Mouse (Mus musculus) forelimb bud, embryonic 11.5 days (tissue): ENCODE measurements around the gene Bcat2.
"Not testable (repeated sequence)": the region's sequence is repeated elsewhere in the genome, so short reads cannot be mapped to it uniquely, and the experiment has no call there.

Experiments
- DNase-seq: peaks from one replicate; pipeline ENCODE4 v3.0.0-alpha.2; 2012; ENCODE audit warnings: low read depth, low spot score

The Bcat2 gene

DNA sequence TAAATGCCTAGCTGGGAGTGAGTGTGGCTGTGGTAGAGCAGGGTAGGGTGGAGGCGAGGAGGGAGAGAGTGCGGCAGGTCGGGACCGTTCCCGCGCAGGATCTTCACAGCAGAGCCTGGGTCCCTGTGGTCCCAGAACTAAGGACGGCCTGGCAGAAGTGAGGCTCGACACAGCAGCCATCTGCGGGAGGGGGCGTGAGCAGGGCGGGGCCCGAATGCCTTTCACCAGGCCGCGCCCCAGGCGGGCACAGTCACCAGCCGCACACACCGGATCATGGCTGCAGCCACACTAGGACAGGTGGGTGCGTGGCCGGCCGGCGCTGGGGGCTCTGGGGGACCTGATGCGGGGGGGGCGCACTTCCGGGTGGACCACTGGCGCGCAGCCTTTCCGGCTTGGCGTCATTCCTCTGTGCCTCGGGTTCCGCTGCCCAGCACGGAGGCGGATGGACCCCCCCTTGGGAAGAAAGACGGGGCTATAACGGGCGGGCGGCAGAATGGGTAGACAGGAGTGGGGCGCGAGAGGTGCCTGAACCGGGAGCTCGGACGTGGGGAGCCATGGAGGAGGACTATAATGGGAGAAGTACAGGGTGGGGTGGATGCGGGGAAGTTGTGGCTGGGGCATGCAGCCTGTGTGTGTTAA is at the start of gene Bcat2:
Bcat2 (plus strand) TSS at position 51 of the 639 bp plus-strand sequence.
- DNase-seq = peak; percentile 63

DNA sequence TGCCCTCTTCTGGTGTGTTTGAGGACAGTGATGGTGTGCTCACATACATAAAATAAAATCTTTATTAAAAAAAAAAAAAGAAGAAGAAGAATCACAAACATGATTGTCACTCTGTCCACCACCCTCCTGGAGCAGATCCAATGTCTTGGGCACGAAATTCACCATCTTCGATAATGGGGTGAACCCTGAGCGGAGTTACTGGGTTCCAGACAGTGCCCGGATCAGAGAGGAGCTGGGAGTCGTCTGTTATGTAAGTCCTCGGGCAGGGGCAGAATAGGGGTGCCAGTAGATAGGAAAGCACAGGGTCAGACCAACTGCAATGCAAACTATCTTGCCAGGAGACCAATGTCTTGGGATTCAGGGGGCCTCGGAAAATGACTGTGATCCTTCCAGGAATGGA is 49.3 kb upstream of the Bcat2 start:
- no peak for DNase-seq

GRCm38 (mm10) chr7:45521728-45522184 is 48.2 kb upstream of the Bcat2 start:
- DNase-seq = peak; percentile 89

- DNase-seq = no peak
Observed at GRCm38 (mm10) chr7:45522194-45522752, 47.7 kb upstream of the Bcat2 start.

GRCm38 (mm10) chr7:45522957-45523676 is 46.8 kb upstream of the Bcat2 start:
- no peak for DNase-seq

DNA sequence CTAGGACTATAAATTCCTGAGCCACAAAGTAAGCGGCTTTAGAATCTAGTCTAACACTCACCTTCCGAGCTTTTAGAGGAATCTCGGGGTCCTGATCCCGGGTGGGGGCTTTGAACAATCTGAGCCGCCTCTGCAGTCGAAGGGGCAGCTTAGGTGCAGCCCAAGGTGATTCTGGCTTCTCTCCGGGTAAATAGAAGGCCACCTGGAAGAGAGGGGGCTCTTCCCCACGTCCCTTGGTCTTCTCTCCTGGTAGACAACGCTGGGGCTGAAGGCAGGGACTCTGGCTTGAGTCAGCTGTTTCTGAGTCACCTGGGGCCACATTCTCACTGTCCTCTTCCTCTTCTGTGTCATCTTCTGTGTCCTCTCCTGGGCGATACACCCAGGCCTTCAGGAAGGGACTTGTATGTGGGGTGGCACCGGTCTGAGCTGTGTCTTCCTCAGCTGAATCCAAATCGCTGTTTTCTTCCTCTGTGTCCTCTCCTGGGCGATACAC is 46.2 kb upstream of the Bcat2 start:
- no peak for DNase-seq

DNA sequence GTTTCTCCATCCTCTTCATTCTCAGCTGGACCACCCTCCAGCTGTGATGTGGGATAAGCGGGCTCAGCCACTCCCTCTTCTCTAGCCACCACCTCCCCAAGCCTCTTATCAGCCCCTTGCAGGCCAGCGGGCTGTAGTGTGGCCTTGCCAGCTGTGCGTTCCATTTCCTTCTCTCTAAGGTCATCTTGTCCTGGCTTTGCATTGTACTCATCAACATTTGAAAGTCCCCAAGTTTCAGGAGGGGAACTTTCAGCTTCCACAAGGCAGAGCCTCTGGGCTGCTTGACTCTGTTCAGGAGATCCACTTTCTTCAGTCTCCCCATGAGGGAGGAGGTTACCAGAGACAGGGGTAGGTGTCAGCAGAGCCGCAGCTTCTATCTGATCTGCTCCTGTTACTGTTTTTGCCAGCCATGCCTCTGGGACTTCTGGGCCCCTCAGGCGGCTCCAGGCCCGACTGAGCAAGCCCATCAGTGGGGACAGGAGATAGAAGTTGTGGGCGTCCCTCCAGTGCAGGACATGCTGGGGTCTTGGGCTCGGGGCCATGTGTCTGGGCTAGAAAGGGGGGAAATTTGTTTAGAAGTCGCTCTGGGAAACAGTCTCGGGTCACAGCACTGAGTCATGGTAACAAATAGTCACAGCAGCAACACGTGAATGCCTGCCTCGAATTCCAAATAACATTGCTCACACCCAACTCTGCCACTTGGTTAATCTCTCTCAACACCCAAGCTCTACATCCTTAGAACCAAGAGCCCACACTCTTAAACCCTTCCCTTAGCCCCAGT is 44.9 kb upstream of the Bcat2 start:
- DNase-seq = no peak

- DNase-seq = peak; percentile 97
Observed at GRCm38 (mm10) chr7:45525809-45526473, 44.0 kb upstream of the Bcat2 start, which contains the start of the genes Ppp1r15a and Plekha4. Ppp1r15a (minus strand) TSS chr7:45526268. Plekha4 (plus strand) TSS chr7:45526330.

GRCm38 (mm10) chr7:45526474-45527120 is 43.4 kb upstream of the Bcat2 start:
- DNase-seq = no peak

- not testable (repeated sequence) for DNase-seq
Observed at GRCm38 (mm10) chr7:45527169-45527568, 42.8 kb upstream of the Bcat2 start.

DNA sequence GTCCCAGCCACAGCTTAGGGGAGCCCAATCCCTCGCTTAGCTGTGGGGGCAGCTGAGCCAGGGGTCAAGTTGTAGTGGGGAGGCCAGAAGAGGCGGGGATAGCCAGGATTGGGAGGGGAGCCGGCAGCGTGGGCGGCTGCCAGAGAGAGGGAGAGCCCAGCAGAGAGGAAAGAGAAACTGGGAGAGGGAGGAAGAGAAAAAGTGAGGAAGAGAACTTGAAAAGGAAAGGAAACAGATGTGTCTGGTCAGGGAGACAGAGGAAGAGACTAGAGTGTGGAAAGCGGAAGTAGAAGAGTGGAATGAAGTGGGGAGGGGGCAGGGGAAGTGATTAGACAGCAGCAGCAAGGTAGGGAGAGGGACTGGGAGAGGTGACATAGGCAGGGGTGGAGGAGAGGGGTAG is 40.5 kb upstream of the Bcat2 start:
- DNase-seq = no peak

DNA sequence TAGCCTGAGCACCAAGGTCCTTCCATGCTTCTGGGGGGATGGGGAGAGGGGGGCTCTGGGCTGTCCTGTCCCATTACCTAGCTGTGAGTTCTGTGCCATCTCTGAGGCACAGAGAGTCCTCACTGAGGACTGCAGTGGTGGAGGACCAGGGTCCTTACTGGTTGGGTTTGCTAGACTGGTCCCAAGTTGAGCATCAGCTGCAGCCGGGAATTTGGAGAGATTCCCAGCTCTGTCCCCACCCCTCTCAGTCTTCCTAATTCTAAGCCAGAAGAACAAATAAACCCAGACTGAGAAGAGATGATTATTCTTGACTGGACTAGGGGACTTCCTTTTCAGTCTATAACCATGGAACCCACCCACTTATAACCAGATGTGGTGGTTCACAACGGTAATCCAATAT is 39.3 kb upstream of the Bcat2 start:
- DNase-seq = no peak

- no peak for DNase-seq
Observed at GRCm38 (mm10) chr7:45535676-45536075, 34.3 kb upstream of the Bcat2 start.

GRCm38 (mm10) chr7:45537602-45538001 is 32.4 kb upstream of the Bcat2 start:
- no peak for DNase-seq

DNA sequence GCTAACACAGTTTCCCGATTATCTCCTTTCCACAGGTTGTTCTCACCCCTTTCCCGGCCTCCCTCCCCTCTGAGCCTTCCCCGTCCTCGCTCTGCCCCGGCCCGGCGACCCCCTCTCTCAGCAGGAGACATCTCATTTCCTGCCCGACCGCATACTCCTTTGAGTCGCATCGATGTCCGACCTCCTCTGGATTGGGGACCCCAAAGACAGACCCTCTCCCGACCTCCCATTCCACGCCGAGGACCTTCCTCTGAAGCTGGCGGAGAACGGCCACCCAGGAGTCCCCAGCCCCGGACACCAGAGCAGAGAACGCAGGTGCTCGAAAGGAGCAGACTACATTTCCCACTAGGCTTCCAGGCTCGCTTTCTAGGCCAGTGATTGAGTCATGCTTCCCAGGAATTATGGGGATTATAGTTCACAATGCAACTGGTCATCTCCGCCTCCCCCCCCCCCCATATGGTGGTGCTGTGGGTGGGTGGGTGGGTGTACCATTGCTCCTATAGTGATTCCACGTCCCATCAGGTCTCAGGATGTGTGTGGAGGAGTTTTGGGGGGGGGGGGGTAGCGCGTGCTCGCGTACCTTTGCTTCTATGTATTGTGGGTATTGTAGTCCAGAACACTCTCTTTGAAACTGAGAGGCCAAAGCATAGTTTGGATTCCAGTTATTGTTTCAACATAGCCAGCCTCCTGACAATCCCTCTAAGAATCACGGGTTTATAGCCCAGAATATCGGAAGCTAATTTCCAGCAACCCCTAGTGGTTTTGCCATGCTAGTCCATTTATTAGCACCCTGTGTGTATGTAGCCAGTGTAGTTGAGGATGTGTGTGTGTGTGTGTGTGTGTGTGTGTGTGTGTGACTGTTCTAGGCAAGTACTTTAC is 31.6 kb upstream of the Bcat2 start:
- DNase-seq = peak; percentile 52

GRCm38 (mm10) chr7:45539095-45539494 is 30.9 kb upstream of the Bcat2 start:
- DNase-seq = no peak

- DNase-seq = no peak
Observed at GRCm38 (mm10) chr7:45540213-45540612, 29.7 kb upstream of the Bcat2 start.

- no peak for DNase-seq
Observed at GRCm38 (mm10) chr7:45544525-45544924, 25.4 kb upstream of the Bcat2 start.

DNA sequence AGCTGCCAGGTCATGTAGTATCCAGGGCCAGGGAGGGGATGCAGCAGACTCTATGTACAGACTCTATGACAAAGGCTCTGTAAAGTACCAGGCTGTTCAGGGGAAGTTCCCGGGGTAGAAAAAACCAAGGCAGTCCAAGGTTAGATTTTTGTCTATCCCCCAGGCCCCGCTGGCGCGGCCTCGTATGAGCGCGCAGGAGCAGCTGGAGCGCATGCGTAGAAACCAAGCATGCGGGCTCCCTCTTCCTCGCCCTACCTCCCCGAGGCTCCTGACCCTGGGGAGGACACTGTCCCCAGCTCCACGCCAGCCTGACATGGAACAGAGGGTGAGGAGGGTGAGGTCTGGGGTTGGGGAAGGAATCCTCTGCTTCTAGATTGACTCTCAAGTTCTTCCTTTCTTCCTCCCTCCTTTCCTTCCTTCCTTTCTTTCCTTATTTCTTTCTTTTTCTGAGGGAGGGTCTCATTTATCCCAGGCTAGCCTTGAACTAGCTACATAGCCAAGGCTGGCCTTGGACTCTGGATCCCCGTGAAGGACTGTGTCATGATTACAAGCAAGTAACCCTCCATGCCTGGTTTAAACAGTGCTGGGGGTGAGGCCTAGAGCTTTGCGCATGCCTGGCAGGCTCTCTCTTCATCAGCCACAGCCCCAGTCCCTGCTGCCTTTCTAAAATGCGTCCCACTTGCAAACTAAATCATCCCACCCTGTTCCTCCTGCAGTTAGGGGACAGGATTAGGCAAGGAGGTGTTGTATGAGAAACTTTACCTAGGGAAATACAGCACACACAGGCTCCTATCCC is 20.1 kb upstream of the Bcat2 start:
- no peak for DNase-seq
